Mouse (Mus musculus) gastrocnemius, adult 8-10 months (tissue): Measurements from ENCODE around the gene Lypd8. TPM values are rescaled to one million over a fixed set of nuclear protein-coding genes. Genes with fewer than 3 reads are reported as not detected.
A peak's percentile ranks its signal among the peaks of the same experiment; 100 is the strongest.
"Not testable (repeated sequence)": the region's sequence is repeated elsewhere in the genome, so short reads cannot be mapped to it uniquely, and the experiment has no call there.

Source experiments
- DNase-seq, 2 experiments: peaks; one replicate each; pipeline ENCODE4 v3.0.0; 2022; ENCODE audit warnings: low spot score in 2 of 2
- total RNA-seq, 4 experiments: library from RNA; stranded (reverse); gene quantifications; 2 replicates each; pipeline ENCODE4 v1.2.4; 2022

Lypd8 gene
- total RNA-seq: not detected

DNA sequence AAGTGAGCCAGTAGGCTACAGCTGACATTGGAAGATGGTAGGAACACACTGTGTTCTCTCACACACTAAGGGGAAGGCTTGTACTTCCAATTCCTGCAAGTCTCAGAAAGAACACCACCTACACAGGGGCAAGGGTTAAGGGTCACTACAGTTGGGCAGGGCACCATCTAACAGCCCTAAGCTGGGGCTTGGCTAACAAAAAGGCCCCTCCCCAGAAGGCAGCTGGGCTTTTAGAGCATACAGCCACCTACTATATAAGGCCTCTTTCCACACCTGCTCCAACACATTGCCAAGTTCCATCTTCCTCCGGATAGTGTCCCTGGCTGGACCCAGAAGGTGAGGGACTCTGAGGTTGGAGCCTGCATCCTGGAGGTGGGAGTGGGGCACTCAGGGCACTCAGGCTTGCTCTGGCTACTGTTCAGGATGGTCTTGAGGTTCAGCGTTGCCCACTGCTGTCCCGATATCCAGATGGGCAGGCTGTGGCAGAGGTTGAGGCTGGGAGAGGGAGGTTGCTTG, at the start of gene Lypd8:
TSS of gene Lypd8 (plus strand) at position 281 of the 516 bp plus-strand sequence.
- no peak for DNase-seq

DNA sequence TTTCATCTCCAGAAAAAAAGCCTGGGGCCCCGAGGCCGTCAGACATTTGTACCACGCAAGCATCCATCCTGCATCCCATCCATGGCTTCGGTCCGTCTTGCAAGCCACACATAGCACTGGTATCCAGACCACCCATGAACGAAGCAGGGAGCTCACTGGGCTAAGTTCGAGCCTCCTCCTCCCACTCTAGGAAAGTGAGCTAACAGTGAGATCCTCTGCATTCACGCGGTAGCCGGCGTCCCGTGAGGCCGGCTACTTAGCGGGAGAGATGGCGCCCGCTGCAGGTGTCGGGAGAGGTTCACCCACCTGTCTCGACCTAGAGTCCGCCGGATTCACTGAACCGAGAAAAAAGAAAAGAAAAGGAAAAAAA, 49.0 kb upstream of the Lypd8 start:
- DNase-seq: peak in 1 of 2 experiments; percentile 12

- peak; percentile 79 to 81 for DNase-seq
Measured at GRCm38 (mm10) chr11:58330276-58331148, 48.3 kb upstream of the Lypd8 start, which contains the start of the genes Zfp672 and Sh3bp5l. Gene Zfp672, minus strand, starts transcription at chr11:58330339. Gene Sh3bp5l, plus strand, starts transcription at chr11:58330724.

GRCm38 (mm10) chr11:58331149-58331495, 47.7 kb upstream of the Lypd8 start:
- no peak for DNase-seq

- no peak for DNase-seq
Measured at GRCm38 (mm10) chr11:58331546-58331945, 47.3 kb upstream of the Lypd8 start.

GRCm38 (mm10) chr11:58334746-58335145, 44.1 kb upstream of the Lypd8 start:
- DNase-seq: peak; percentile 39 to 61

DNA sequence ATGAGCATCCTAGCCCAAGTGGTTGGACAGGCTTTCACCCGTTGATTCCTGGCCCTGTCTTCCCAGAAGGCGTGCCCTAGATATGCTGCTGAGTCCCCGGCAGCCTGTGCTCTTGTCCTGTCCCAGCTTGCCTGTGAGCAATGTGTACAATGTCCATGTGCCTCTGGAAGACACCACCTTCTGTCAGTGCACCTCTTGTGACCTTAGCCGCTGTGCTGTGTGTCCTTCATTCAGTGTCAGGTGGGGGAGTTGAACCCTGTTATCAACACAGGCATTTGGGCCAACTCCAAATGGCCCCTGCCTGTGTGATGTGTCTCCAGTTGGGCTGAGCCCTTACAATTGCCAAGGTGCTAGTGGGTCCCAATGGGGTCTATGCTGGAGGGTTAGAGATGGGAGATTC, 32.1 kb upstream of the Lypd8 start:
- DNase-seq: no peak

GRCm38 (mm10) chr11:58350628-58351027, 28.2 kb upstream of the Lypd8 start:
- DNase-seq: no peak

DNA sequence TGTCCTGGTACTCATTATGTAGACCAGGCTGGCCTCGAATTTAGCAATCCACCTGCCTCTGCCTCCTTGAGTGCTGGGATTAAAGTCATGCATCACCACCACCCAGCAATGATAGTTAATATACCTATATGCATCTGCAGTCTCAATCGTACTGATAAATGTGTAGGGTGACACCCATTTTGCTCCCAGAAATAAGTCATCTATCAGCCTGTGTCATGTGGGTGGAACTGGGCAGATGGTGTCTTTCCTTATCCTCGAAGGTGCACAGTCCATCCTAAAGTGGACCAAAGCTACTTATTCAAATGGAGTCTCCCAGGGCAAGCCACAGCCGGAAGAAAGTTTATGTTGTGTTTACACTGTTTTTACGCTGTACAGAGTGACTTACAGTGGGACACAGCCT, 27.7 kb upstream of the Lypd8 start:
- no peak for DNase-seq

DNA sequence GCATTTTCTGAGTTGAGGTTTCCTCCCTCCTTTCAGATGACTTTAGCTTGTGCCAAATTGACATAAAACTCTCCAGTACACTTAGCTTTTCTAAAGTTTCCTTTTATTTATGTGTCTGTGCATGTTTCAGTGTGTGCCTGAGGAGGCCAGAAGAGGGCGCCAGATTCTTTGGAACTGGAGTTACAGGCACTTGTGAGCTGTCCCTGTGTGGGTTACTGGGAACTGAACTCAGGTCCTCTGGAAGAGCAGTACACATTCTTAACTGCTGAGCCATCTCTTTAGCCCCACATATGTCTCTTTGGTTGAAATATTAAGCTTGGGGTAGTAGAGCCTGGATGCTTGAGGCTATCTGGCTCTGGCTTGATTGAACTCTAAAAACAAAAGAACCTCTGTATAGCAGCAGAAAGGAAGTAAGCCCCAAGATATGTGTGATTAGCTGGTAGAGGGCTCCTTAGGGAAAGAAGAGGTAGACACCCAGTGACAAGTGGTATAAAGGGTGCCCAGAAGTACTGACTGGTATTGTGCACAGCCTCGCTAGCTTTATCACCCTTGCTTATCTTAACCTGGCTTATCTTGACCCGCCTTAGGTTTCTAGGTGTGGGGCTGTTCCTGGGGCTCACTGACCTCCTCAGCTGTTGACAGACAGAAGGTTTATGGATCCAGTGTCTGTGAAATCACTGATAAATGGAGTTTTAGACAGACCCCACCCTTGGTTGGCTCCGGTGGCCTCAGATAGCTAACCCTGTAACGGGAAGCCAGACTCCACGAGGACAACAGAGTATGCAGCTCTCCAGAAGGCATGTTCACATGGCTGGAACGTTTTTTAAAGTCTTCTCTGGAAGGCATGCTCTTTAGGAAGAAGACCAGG, 25.9 kb upstream of the Lypd8 start:
- no peak for DNase-seq

DNA sequence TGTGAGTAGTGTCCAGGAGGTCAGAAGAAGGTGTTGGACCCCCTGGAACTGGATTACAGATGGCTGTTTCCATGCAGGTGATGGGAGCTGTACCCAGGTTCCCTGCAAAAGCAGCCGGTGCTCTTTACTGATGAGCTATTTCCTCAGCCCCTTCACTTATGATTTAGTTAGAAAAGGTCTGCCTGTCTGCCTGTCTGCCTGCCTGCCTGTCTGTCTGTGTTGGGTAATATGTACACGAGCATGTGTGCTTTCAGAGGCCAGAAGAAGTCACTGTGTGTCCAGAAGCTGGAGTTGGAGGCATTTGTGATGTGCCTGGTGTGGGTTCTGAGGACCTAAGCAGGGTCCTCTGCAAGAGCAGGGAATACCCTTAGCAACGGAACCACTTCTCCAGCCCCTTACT, 25.1 kb upstream of the Lypd8 start:
- DNase-seq: no peak

DNA sequence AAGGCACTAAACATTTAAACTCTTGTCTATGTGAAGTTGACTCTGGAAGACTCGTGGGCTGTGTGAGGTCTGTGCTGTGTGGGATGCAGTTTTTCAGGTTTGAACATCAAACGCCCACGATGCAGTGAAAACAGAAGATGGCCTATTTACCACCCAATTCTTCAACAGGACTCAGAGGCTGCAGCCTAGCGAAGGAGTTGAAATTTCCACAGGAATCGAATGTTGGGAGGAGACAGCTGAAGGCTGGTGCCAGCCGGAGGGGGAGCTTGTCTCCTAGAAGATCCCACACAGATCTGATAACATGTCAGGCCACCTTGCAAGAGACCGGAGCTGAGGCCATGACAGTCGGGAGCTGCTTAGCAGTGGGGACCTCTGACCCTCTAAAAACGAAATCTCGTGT, 24.4 kb upstream of the Lypd8 start:
- DNase-seq: no peak

- no peak for DNase-seq
Measured at GRCm38 (mm10) chr11:58354927-58355326, 23.9 kb upstream of the Lypd8 start.

- no peak for DNase-seq
Measured at GRCm38 (mm10) chr11:58357042-58357441, 21.8 kb upstream of the Lypd8 start.

GRCm38 (mm10) chr11:58357844-58358534, 20.9 kb upstream of the Lypd8 start:
- no peak for DNase-seq

- not testable (repeated sequence) for DNase-seq
Measured at GRCm38 (mm10) chr11:58362562-58362961, 16.3 kb upstream of the Lypd8 start.

DNA sequence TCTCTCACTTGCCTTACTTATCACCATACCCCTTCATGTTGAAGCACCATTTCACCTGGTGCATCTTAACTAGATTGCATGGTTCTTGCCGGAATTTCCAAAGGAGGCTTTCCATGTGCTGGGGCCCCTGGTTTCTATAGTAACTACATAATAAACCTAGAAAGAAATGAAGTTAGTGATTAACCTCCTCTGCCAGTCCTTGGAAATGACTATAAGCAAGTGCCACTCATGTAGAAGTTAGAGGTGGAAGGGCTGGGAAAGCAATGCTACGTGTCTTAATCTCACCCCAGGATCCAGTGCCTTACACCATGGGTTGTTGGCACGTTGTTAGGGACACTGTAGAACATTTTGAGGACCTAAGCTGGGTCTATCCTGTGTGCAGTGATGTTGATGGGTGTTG, 14.4 kb upstream of the Lypd8 start:
- no peak for DNase-seq

GRCm38 (mm10) chr11:58366191-58366590, 12.7 kb upstream of the Lypd8 start:
- not testable (repeated sequence) for DNase-seq

GRCm38 (mm10) chr11:58377273-58377672, 1.6 kb upstream of the Lypd8 start:
- DNase-seq: no peak

DNA sequence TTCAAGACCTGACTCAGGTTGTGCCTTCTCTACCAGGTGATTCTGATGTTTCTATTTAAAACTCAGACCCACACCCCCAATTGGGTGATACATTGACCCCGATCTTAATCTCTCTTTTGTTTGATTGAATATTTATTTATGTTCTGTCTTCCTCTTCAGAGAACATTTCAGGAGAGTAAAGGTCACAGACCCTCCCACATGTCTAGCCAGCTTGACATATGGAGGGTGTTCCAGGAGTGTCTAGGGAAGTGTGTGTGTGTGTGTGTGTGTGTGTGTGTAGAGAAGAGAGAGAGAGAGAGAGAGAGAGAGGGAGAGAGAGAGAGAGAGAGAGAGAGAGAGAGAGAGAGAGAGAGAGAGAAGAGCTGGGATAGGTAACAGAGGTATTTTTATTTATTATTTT, 1.2 kb upstream of the Lypd8 start:
- DNase-seq: no peak

- no peak for DNase-seq
Measured at GRCm38 (mm10) chr11:58379516-58379915, 673 bp downstream of the Lypd8 start.

DNA sequence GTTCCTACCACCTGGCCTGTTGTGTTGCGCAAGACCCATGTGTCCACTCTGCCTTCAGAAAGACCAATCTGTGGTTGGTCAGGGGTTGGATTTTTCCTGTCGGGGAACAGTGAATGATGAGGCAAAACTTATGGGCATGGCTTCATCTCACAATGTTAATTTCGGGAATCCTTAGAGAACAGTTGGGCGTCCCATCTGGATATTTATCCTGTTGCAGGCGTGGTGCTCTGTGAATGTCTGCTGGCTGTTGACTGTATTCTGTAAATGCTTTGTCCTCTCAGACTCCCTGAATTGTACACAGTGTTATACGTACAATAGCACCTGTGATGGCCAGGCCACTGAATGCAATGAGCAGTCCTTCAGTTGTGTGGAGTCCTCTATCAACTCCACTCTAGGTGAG, 3.6 kb downstream of the Lypd8 start:
- no peak for DNase-seq
